Mouse (Mus musculus) kidney, adult 2 months (tissue): ENCODE results near the gene 1700037H04Rik. TPM values are rescaled to one million over a fixed set of nuclear protein-coding genes. Genes with fewer than 3 reads are reported as not detected.
"Not testable (repeated sequence)": the region's sequence is repeated elsewhere in the genome, so short reads cannot be mapped to it uniquely, and the experiment has no call there.

Experiments used
- DNase-seq: peaks from one replicate; pipeline ENCODE4 v3.0.0; 2021
- H3K27ac ChIP-seq: fragments of 200-500 bp; 2 replicates; pipeline ENCODE4 v1.5.1; 2012; ENCODE audit warnings: low read depth, low read length, control low read depth, inconsistent platforms; ENCODE audit not compliant: insufficient read depth
- H3K27me3 ChIP-seq: fragments of 200-500 bp; replicated peaks from 2 replicates; pipeline ENCODE4 v1.6.1; 2012; ENCODE audit warnings: mild to moderate bottlenecking, moderate library complexity, low read length, inconsistent platforms; ENCODE audit not compliant: control insufficient read depth, insufficient read depth
- H3K36me3 ChIP-seq: fragments of 200-500 bp; 2 replicates; pipeline ENCODE4 v1.6.1; 2012; ENCODE audit warnings: mild to moderate bottlenecking, moderate library complexity, low read length, inconsistent platforms; ENCODE audit not compliant: control insufficient read depth, insufficient read depth
- H3K4me1 ChIP-seq: fragments of 200-500 bp; 2 replicates; pipeline ENCODE4 v1.6.1; 2011; ENCODE audit warnings: low read length; ENCODE audit not compliant: control insufficient read depth, insufficient read depth
- H3K4me3 ChIP-seq: fragments of 200-500 bp; 2 replicates; pipeline ENCODE4 v1.5.1; 2011; ENCODE audit warnings: mild to moderate bottlenecking, low read depth, low read length, control low read depth; ENCODE audit not compliant: insufficient read depth
- CTCF ChIP-seq: fragments of 200-500 bp; conservative IDR thresholded peaks from 2 replicates; pipeline ENCODE4 v1.5.1; 2011; ENCODE audit warnings: low read depth, mild to moderate bottlenecking, control low read depth, low read length, moderate library complexity, mixed read lengths; ENCODE audit not compliant: insufficient read depth, insufficient read length
- POLR2A ChIP-seq: fragments of 200-500 bp; IDR thresholded peaks from one replicate; pipeline ENCODE4 v1.6.1; 2011; ENCODE audit warnings: low read depth, low read length, control low read depth
- WGBS: fragments of 180-500 bp; shearing (Covaris S2); methylation state at CpG from one replicate; pipeline ENCODE4 v1.1.7; 2018; 5-methylcytosine and 5-hydroxymethylcytosine counted together
- polyA plus RNA-seq: library from polyadenylated mRNA; depleted of rRNA; stranded (reverse); fragments of >200 nt; gene quantifications from 2 replicates; pipeline ENCODE4 v1.2.3, GENCODE M21; 2012

1700037H04Rik gene
- polyA plus RNA-seq, 1 experiment: 112 TPM

DNA sequence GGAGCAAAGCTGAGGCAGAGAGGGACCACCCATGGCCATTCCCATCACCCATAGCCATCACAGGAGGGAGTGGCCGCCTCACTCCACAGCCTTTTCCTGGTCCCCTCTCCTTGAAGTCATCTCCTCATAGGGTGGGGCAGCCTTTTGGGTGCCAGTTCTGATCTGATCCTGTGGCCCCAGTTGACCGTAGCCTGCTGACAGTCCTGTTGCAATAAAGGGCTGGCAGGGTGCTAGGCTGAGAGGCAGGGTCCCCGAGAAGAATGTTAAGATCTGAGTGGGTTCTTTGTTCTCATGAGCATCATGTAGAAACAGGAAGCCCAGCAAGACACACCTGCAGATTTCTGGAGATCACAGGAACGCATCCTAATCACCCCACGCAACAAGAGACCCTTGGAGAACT, 31.7 kb downstream of the 1700037H04Rik start:
- DNase-seq: no peak
- 74% methylated on average over 5 of the region's 5 CpGs for WGBS
- peak overlapping the region; percentile 3 for H3K4me3 ChIP-seq
- no peaks in the 10 kb centered on the region for H3K27me3 ChIP-seq
- no peaks in the 10 kb centered on the region for H3K36me3 ChIP-seq
- no peak for TF ChIP-seq CTCF
- TF ChIP-seq POLR2A: no peak
- H3K4me1 ChIP-seq: no peaks in the 10 kb centered on the region; the same call in 1 of the 2 replicates
- no peak overlapping the region for H3K27ac ChIP-seq

DNA sequence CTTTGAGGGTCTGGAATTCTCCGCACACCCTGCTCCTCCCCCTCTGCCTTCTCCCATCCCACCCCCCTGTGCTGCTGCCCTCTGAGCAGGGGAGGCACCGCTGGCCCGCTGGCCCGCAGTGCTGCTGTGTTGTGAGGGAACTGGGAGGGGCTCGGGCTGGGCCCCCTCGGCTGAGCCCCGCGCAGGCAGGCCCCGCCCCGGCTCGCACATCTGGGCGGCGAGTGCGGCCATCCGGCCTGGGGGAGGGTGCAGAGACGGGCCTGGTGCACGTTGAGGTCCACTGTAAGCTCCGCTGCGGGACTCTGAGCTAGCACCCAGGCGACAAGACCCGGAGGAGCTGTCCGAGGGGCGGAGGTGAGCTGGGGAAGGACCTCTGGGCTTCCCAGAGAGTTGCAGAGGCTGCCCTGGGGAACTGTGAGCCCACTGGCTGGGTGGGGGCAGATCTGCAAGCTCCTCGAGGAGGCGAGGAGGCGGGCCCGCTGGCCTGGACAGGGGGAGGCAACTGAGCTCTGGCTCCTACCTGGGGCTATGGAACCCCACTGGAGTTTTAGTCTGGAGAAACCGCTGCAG, 32.6 kb downstream of the 1700037H04Rik start, which contains the start of gene Hspa12b:
TSS of gene Hspa12b (plus strand) at position 120 of the 570 bp plus-strand sequence.
- H3K4me1 ChIP-seq: no peaks in the 10 kb centered on the region; the same call in 1 of the 2 replicates
- H3K4me3 ChIP-seq: peak within 1 kb of the TSS; percentile 60
- peak; percentile 62 for DNase-seq
- no peak for TF ChIP-seq CTCF
- no peaks in the 10 kb centered on the region for H3K36me3 ChIP-seq
- 5% methylated on average over 28 of the region's 28 CpGs for WGBS
- H3K27ac ChIP-seq: 0 out of 2 replicates have a peak within 1 kb of the TSS, but pooled peaks have one; percentile 22
- no peaks in the 10 kb centered on the region for H3K27me3 ChIP-seq

DNA sequence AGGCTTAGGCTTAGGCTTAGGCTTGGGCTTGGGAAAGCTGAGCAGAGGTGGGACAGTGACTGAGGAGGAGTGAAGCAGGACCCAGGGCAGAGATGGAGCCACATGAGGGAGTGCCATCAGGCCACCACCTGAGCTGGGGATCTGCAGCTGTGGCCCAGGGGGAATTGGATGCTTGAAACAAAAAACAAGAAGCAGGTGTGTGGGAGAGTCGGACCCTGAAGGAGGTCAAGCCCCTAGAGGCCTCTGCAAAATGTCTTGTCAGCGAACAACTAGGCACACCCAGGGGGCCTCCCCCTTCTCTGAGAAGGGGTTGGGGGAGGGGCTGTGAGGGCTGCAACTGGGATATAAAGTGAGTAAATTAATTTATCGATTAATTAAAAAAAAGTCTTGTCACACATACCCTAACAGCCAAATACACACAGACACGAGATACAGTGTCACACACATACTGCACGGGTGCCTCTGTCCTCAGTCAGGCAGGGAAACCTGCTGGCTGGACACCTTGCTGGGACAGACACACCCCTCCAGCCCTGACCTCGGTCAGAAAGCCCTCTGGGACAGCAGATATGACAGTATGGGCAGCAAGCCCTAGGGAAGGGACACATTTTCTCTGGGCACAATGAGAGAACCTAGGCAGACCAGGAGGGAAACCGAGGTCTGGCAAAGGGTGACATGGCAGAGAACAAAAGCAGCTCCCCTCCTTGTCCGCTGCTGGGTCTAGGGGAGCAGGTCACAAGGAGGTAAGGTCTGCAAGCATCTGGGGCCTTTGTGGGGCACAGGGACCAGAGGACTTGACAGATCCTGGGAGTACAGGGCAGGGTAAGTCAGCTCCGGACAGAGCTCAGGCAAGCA, 33.7 kb downstream of the 1700037H04Rik start:
- DNase-seq: no peak
- TF ChIP-seq POLR2A (no peak), CTCF (no peak)
- Histone ChIP-seq H3K4me3 (no peak overlapping the region), H3K27me3 (no peaks in the 10 kb centered on the region), H3K36me3 (no peaks in the 10 kb centered on the region), H3K27ac (no peak overlapping the region), H3K4me1 (no peaks in the 10 kb centered on the region; the same call in 1 of the 2 replicates)
- 74% methylated on average over 9 of the region's 9 CpGs for WGBS

DNA sequence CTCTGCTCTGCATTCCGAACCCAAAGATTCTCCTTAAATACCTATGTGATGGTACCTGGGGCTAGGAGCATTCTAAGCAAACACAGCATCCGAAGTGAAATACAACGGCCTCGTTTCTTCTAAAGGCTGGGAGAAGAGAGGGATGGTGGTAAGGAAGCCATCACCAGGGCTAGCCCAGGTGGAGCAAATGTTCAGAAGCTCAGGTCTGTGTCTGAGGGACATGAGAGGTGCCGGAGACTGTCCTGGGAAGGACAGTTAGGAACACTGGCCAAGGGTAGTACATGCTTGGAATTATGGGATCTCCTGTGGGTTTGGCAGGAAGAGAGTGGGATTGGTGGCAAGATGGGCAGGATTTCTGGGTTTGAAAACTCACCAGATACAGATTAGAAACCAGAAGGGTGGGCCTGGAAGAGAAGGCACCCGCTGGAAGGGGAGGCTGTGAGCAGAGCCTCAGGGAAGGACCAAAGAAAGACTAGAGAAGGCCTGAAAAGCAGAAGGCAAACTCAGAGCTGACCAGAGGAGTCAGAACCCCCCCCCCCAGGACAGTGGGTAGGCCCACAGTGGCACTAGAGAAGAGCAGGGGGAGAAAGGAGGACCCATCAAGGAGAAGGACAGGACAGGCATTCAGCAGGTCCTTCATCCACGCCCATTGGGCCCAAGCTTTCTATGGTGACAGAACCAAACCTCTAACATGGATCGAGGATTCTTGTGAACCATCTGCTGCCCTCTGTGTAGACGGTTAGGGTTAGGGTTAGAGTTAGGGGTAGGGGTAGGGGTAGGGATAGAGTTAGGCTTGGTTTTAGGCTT, 34.5 kb downstream of the 1700037H04Rik start:
- no peak for DNase-seq
- Histone ChIP-seq H3K27me3 (no peaks in the 10 kb centered on the region), H3K4me3 (no peak overlapping the region), H3K4me1 (no peaks in the 10 kb centered on the region; the same call in 1 of the 2 replicates), H3K36me3 (no peaks in the 10 kb centered on the region), H3K27ac (no peak overlapping the region)
- TF ChIP-seq CTCF: no peak
- TF ChIP-seq POLR2A: no peak
- WGBS: 95% methylated on average over 9 of the region's 9 CpGs

DNA sequence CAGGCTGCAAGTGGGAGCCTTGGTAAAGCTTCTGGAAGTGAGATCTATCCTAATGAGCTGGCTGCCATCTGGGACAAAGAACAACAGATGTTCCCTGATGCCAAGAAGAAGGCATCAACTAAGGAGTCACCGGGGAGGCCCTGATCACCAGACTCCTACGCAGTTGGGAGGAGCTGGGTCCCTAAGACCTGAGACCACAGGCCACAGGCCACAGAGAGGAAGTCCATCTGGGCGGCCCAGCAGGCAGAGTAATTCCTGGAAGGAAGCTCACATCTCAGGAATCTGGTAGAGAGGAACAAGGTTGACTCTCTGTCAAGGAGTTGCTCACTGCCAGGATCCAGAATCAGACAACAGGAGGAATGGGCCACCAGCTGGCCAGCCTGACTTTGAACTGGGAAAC, 35.7 kb downstream of the 1700037H04Rik start:
- H3K27ac ChIP-seq: peak overlapping the region; percentile 35
- peak; percentile 64 for DNase-seq

DNA sequence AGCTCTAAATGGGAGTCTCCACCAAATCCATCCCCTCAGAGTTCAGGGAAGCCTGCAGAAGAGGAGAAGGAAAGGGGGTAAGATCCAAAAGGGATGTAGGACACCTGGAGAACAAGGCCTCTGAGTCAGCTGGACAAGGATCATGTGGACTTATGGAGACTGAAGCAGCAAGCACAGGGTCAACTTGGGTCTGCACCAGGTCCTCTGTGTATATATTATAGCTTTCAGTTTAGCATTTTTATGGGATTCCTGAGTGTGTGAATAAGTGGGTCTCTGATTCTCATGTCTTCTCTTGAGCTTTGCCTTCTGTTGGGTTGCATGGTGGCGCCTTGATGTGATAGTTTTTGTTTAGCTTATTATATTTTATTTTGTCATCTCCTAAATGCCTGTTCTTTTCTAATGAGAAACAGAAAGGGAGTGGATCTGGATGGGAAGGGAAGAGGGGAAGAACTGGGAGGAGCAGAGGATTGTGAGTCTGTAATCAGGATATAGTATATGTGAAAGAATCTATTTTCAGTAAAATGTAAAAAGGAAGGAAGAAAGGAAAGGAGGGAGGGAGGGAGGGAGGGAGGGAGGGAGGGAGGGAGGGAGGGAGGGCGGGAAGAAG, 40.8 kb downstream of the 1700037H04Rik start:
- WGBS: 85% methylated on average over 1 of the region's 2 CpGs
- no peak for DNase-seq
- no peaks in the 10 kb centered on the region for H3K4me1 ChIP-seq
- no peak for TF ChIP-seq CTCF
- no peak for TF ChIP-seq POLR2A
- H3K27ac ChIP-seq: no peak overlapping the region
- no peaks in the 10 kb centered on the region for H3K36me3 ChIP-seq
- no peak overlapping the region for H3K4me3 ChIP-seq
- H3K27me3 ChIP-seq: no peaks in the 10 kb centered on the region

More for the DNA sequence above, 35.7 kb downstream of the 1700037H04Rik start:
- Histone ChIP-seq H3K36me3 (no peaks in the 10 kb centered on the region), H3K27me3 (no peaks in the 10 kb centered on the region), H3K4me1 (no peaks in the 10 kb centered on the region; the same call in 1 of the 2 replicates), H3K4me3 (no peak overlapping the region)
- WGBS: 51% methylated on average over 3 of the region's 3 CpGs
- TF ChIP-seq POLR2A (no peak), CTCF (no peak)

DNA sequence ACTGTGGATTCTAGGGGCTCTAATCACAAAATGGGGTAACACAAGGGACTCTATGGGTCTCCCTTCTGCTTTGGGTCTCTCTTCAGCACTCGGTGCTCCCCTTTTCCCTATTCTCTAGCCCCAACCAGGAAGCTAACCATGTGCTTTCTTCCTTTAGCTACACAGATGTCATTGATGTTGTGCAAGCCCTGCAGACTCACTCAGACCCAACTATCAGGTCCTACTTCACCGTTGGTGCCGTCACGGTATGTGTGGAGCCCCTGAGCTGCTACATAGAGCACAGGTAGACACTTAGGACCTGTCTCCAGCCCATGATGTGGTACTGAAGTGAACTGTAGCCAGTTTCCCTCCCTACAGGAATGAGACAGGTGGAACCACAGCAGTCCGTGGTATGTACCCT, 53.9 kb downstream of the 1700037H04Rik start:
- WGBS: 89% methylated on average over 5 of the region's 5 CpGs
- TF ChIP-seq CTCF: no peak
- TF ChIP-seq POLR2A: no peak

DNA sequence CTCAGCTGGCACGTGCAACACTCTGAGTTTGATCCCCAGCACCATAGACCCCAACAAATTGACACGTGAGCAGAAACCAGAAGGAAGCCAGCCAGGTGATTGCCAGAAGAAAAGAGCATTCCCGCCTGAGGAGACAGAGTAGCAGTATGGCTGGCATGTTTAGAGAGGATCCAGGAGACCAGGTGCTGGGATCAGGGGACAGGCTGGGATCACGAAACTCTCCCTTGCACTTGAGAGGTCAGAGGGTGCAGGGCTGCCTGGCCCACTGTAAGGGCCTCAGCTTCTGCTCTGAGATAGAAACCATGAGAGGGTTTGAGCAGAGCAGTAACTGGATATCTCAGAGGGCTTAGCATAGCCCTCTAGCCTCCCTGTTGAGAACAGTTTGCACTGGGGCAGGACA, 54.8 kb downstream of the 1700037H04Rik start:
- not testable (repeated sequence) for DNase-seq, H3K27me3 ChIP-seq, H3K36me3 ChIP-seq, H3K4me1 ChIP-seq, H3K27ac ChIP-seq, H3K4me3 ChIP-seq
- 70% methylated on average over 4 of the region's 4 CpGs for WGBS

More for the DNA sequence above, 53.9 kb downstream of the 1700037H04Rik start:
- H3K4me3 ChIP-seq: no peak overlapping the region
- H3K27ac ChIP-seq: no peak overlapping the region
- H3K27me3 ChIP-seq: no peaks in the 10 kb centered on the region
- no peaks in the 10 kb centered on the region for H3K4me1 ChIP-seq
- H3K36me3 ChIP-seq: no peaks in the 10 kb centered on the region
- no peak for DNase-seq
